Mouse (Mus musculus): Measurements from ENCODE around the gene Cdnf.

DNA sequence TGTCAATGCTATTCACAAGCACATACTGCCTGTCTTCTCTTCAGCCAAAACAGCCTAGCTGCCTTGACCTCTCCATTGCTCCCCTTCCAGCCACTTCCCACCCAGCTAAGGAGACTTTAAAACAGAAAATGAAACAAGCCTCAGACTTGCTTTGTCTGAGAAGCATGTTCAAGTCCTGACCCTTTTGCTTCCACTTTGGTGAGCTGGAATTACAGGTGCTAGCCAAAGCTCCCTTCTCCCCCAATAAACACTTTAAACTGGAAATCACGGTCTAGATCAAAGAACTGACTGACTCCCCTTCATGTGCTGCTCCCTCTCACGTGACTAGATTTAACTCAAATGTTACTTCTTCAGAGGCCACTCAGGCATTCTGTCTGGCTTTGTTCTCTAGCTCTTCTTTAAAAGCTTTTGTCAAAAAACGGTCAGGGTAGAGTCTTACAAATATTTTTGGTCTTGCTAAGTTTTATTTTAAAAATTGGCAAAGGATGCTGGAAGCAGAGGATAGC is 37.0 kb upstream of the Cdnf start:
- TF ChIP-seq POLR2A (IDR thresholded peaks at IDR 0.05; ENCODE audit: insufficient read length, low read depth) = no peak
- TF ChIP-seq MYOD1 (IDR thresholded peaks at IDR 0.05; ENCODE audit: control insufficient read depth in 1 of 3, insufficient read length in 2 of 3, low read depth in 2 of 3) = no peak
- TF ChIP-seq USF1 (IDR thresholded peaks at IDR 0.05; ENCODE audit: low read depth) = no peak
- no peak for TF ChIP-seq MAX (IDR thresholded peaks at IDR 0.05; ENCODE audit: low read depth)
- TF ChIP-seq TCF12 (IDR thresholded peaks at IDR 0.05; ENCODE audit: insufficient read depth, poor library complexity, severe bottlenecking) = no peak
- no peak for TF ChIP-seq MYOG (IDR thresholded peaks at IDR 0.05; ENCODE audit: control insufficient read depth in 1 of 3, insufficient read depth in 1 of 3, insufficient read length in 2 of 3, low read depth in 2 of 3)
- TF ChIP-seq TCF3 (IDR thresholded peaks at IDR 0.05; ENCODE audit: insufficient read length, low read depth) = no peak
- TF ChIP-seq E2F4 (IDR thresholded peaks at IDR 0.05; ENCODE audit: insufficient read depth) = no peak
- TF ChIP-seq POLR2AphosphoS2 (IDR thresholded peaks at IDR 0.05; ENCODE audit: insufficient read length, low read depth) = no peak
